Comparison of ENCODE assay signal across 8 mouse cellular contexts in genomic region chr5:125278314-125278713, GRCm38 (mm10).
DNase-seq lines count a peak whose midpoint lies in the region; ATAC-seq and TF ChIP-seq lines count a peak whose summit lies in the region.

No protein-coding gene starts in this region.

- no peak for ATAC-seq in hindbrain, embryonic 11.5 days (ENCODE audit: low FRiP score)
- no peak for ATAC-seq in hindbrain, embryonic 12.5 days (ENCODE audit: low FRiP score)
- no peak for ATAC-seq in liver, embryonic 14.5 days (ENCODE audit: insufficient read depth)

- TF ChIP-seq CTCF in thymus, adult 2 months (IDR thresholded peaks at IDR 0.05; ENCODE audit: borderline replicate concordance, control insufficient read depth, extremely low read depth, insufficient read depth, low read length, poor library complexity) = peak; percentile 90
- TF ChIP-seq CTCF in liver, embryonic 14.5 days (IDR thresholded peaks at IDR 0.05; ENCODE audit: low read depth) = peak; percentile 86

- TF ChIP-seq EP300 in liver, embryonic 14.5 days (IDR thresholded peaks at IDR 0.05; ENCODE audit: low read depth) = no peak

- H3K4me2 ChIP-seq in hindbrain, embryonic 11.5 days (replicated peaks; ENCODE audit: low read depth, low read length) = no peak overlapping the region
- no peak overlapping the region for H3K4me2 ChIP-seq in hindbrain, embryonic 12.5 days (replicated peaks)
- no peak overlapping the region for H3K4me2 ChIP-seq in liver, embryonic 14.5 days (ENCODE audit: low read depth)

- DNase-seq in hindbrain, embryonic 11.5 days (ENCODE audit: low spot score) = peak; percentile 72
- DNase-seq in thymus, adult 2 months = peak; percentile 46
- DNase-seq in thymus, adult 18-20 months = no peak
- no peak for DNase-seq in liver, embryonic 14.5 days (ENCODE audit: low read depth in 3 of 3, low spot score in 3 of 3)
- no peak for DNase-seq in urinary bladder, adult 18-20 months (ENCODE audit: low spot score in 2 of 2)
- no peak for DNase-seq in cerebellum, adult 11-12 months
- no peak for DNase-seq in heart, adult 8-10 months (ENCODE audit: low spot score)

- no peak overlapping the region for H3K4me3 ChIP-seq in hindbrain, embryonic 11.5 days (ENCODE audit: low read depth, low read length)
- no peak overlapping the region for H3K4me3 ChIP-seq in hindbrain, embryonic 12.5 days
- no peak overlapping the region for H3K4me3 ChIP-seq in thymus, adult 2 months (ENCODE audit: control insufficient read depth, insufficient read depth, low read length)
- H3K4me3 ChIP-seq in liver, embryonic 14.5 days (ENCODE audit: insufficient read depth in 1 of 2, low read depth in 2 of 2, low read length in 2 of 2) = no peak overlapping the region

- H3K9ac ChIP-seq in hindbrain, embryonic 11.5 days (ENCODE audit: low read depth, low read length) = no peak overlapping the region
- H3K9ac ChIP-seq in hindbrain, embryonic 12.5 days = no peak overlapping the region
- no peak overlapping the region for H3K9ac ChIP-seq in liver, embryonic 14.5 days (replicated peaks)

- no peaks in the 10 kb centered on the region for H3K9me3 ChIP-seq in hindbrain, embryonic 11.5 days (ENCODE audit: control insufficient read depth, low read length)
- H3K9me3 ChIP-seq in hindbrain, embryonic 12.5 days (replicated peaks) = no peaks in the 10 kb centered on the region
- H3K9me3 ChIP-seq in liver, embryonic 14.5 days (ENCODE audit: control insufficient read depth, low read length) = no peaks in the 10 kb centered on the region

- no peak for TF ChIP-seq POLR2A in thymus, adult 2 months (IDR thresholded peaks at IDR 0.05; ENCODE audit: control insufficient read depth, extremely low read depth, insufficient read depth, low read length, poor library complexity)

- no peaks in the 10 kb centered on the region for H3K27me3 ChIP-seq in hindbrain, embryonic 11.5 days (ENCODE audit: control insufficient read depth, insufficient read depth, low read length)
- no peaks in the 10 kb centered on the region for H3K27me3 ChIP-seq in hindbrain, embryonic 12.5 days
- H3K27me3 ChIP-seq in thymus, adult 2 months (ENCODE audit: control insufficient read depth, insufficient read depth, low read length) = no peaks in the 10 kb centered on the region
- no peaks in the 10 kb centered on the region for H3K27me3 ChIP-seq in liver, embryonic 14.5 days (ENCODE audit: control insufficient read depth, insufficient read depth, low read length)

- H3K27ac ChIP-seq in hindbrain, embryonic 11.5 days (ENCODE audit: low read depth, low read length) = no peak overlapping the region
- H3K27ac ChIP-seq in hindbrain, embryonic 12.5 days = no peak overlapping the region
- H3K27ac ChIP-seq in thymus, adult 2 months (ENCODE audit: control insufficient read depth, insufficient read depth, low read length) = no peak overlapping the region
- no peak overlapping the region for H3K27ac ChIP-seq in liver, embryonic 14.5 days

- H3K4me1 ChIP-seq in hindbrain, embryonic 11.5 days (replicated peaks; ENCODE audit: control insufficient read depth, insufficient read depth, low read length) = 0 out of 2 replicates have a peak, but pooled peaks cover 2% of the 10 kb centered on the region
- H3K4me1 ChIP-seq in hindbrain, embryonic 12.5 days = peaks cover 17% of the 10 kb centered on the region
- no peaks in the 10 kb centered on the region; the same call in 1 of the 2 replicates for H3K4me1 ChIP-seq in thymus, adult 2 months (replicated peaks; ENCODE audit: control insufficient read depth, insufficient read depth, low read length)
- H3K4me1 ChIP-seq in liver, embryonic 14.5 days (replicated peaks; ENCODE audit: control insufficient read depth in 2 of 2, insufficient read depth in 2 of 2, low read length in 1 of 2) = peaks cover 0 to 5% of the 10 kb centered on the region in 2 experiments; a peak in 2 of 4 replicates

- H3K36me3 ChIP-seq in hindbrain, embryonic 11.5 days (ENCODE audit: control insufficient read depth, insufficient read depth, low read length) = no peaks in the 10 kb centered on the region
- no peaks in the 10 kb centered on the region for H3K36me3 ChIP-seq in hindbrain, embryonic 12.5 days
- no peaks in the 10 kb centered on the region for H3K36me3 ChIP-seq in thymus, adult 2 months (ENCODE audit: control insufficient read depth, insufficient read depth, low read length)
- H3K36me3 ChIP-seq in liver, embryonic 14.5 days (replicated peaks; ENCODE audit: control insufficient read depth, insufficient read depth, low read depth) = peaks cover 4% of the 10 kb centered on the region; the same call in 1 of the 2 replicates

- WGBS in hindbrain, embryonic 11.5 days = 33% methylated on average over 6 of the region's 6 CpGs
- 38% methylated on average over 6 of the region's 6 CpGs for WGBS in hindbrain, embryonic 12.5 days
- 43% methylated on average over 6 of the region's 6 CpGs for WGBS in thymus, adult 2 months
- WGBS in liver, embryonic 14.5 days (ENCODE audit: insufficient replicate concordance) = 25% methylated on average over 6 of the region's 6 CpGs

Comparison
In these comparisons a context has a peak if more than half of its experiments do, and no peak if none do; other contexts are left out.
1. DNase-seq: peak in hindbrain, embryonic 11.5 days (single experiment) and thymus, adult 2 months (single experiment); none in thymus, adult 18-20 months (0 of 2), liver, embryonic 14.5 days (0 of 3), urinary bladder, adult 18-20 months (0 of 2), cerebellum, adult 11-12 months (single experiment) and heart, adult 8-10 months (single experiment).